Mouse (Mus musculus) liver, postnatal 0 days (tissue): ENCODE results near the gene Mthfd1l.

Experiments used
- CTCF ChIP-seq: sonication (generic); IDR thresholded peaks from 2 replicates; pipeline ENCODE4 v1.5.1; 2016; ENCODE audit warnings: antibody characterized with exemption, low read depth
- EP300 ChIP-seq: IDR thresholded peaks from 2 replicates; pipeline ENCODE4 v1.6.1; 2016; ENCODE audit warnings: antibody characterized with exemption, low read depth, mild to moderate bottlenecking

GRCm38 (mm10) chr10:4084907-4085306 is 112.0 kb downstream of the Mthfd1l start:
- TF ChIP-seq CTCF = no peak
- no peak for TF ChIP-seq EP300
